Mouse (Mus musculus): ENCODE data around the gene Gm10663. TPM values are rescaled to one million over a fixed set of nuclear protein-coding genes. Genes with fewer than 3 reads are reported as not detected.

The Gm10663 gene
- total RNA-seq, 2 experiments from 2014 or later: not detected

GRCm38 (mm10) chr8:65085680-65086079 is 10.8 kb downstream of the Gm10663 start:
- no peak for DNase-seq (ENCODE audit: low spot score in 2 of 2)

GRCm38 (mm10) chr8:65087711-65088110 is 12.9 kb downstream of the Gm10663 start:
- DNase-seq (ENCODE audit: low spot score in 2 of 2): no peak

GRCm38 (mm10) chr8:65088120-65088519 is 13.3 kb downstream of the Gm10663 start:
- no peak for DNase-seq (ENCODE audit: low spot score in 2 of 2)

- DNase-seq (ENCODE audit: low spot score in 2 of 2): no peak
These were observed 14.9 kb downstream of the Gm10663 start for GRCm38 (mm10) chr8:65089781-65090180.

- no peak for DNase-seq (ENCODE audit: low spot score in 2 of 2)
These were observed 23.1 kb downstream of the Gm10663 start for GRCm38 (mm10) chr8:65097760-65098415.

- no peak for DNase-seq (ENCODE audit: low spot score in 2 of 2)
These were observed 24.9 kb downstream of the Gm10663 start for GRCm38 (mm10) chr8:65099735-65100134.

- DNase-seq (ENCODE audit: low spot score in 2 of 2): no peak
These were observed 28.8 kb downstream of the Gm10663 start for GRCm38 (mm10) chr8:65103632-65104031.

GRCm38 (mm10) chr8:65104041-65104440 is 29.2 kb downstream of the Gm10663 start:
- peak in 1 of 2 experiments; percentile 14 for DNase-seq (ENCODE audit: low spot score in 2 of 2)

GRCm38 (mm10) chr8:65107936-65108718 is 33.3 kb downstream of the Gm10663 start:
- DNase-seq (ENCODE audit: low spot score in 2 of 2): no peak

GRCm38 (mm10) chr8:65108936-65109335 is 34.1 kb downstream of the Gm10663 start:
- DNase-seq (ENCODE audit: low spot score in 2 of 2): no peak

GRCm38 (mm10) chr8:65110285-65110691 is 35.5 kb downstream of the Gm10663 start:
- DNase-seq (ENCODE audit: low spot score in 2 of 2): peak; percentile 50 to 84

GRCm38 (mm10) chr8:65112092-65112491 is 37.3 kb downstream of the Gm10663 start:
- no peak for DNase-seq (ENCODE audit: low spot score in 2 of 2)

GRCm38 (mm10) chr8:65126014-65126413 is 51.2 kb downstream of the Gm10663 start:
- DNase-seq (ENCODE audit: low spot score in 2 of 2): no peak

- DNase-seq (ENCODE audit: low spot score in 2 of 2): no peak
These were observed 51.6 kb downstream of the Gm10663 start for GRCm38 (mm10) chr8:65126454-65126853.

Small RNA genes lying within 50 kb of the gene (microRNA-seq; reads per million reads assigned to microRNA genes)
- 0 reads per million in 2 experiments for gene Gm24333

Other genes starting within 250 kb of the Gm10663 start
- gene Klhl2, start 225.0 kb upstream of the Gm10663 start, total RNA-seq (2021): 100 to 1,000 TPM; 324 to 340 TPM
- gene Tmem192, start 127.8 kb upstream of the Gm10663 start, total RNA-seq (2021): 10 to 100 TPM; 24.8 to 28.1 TPM
- not detected for gene Trim75, start 87.2 kb upstream of the Gm10663 start, total RNA-seq (2021)
- gene Trim61, start 56.5 kb upstream of the Gm10663 start, total RNA-seq (2021): not detected
- not detected for gene Trim60, start 56.4 kb upstream of the Gm10663 start, total RNA-seq (2021)
- gene Apela, start 37.7 kb upstream of the Gm10663 start, total RNA-seq (2021): not detected
- gene BC030870, start 54.5 kb downstream of the Gm10663 start, total RNA-seq (2021): not detected